Mouse (Mus musculus) cerebellum, adult 2 months (tissue): ENCODE data around the gene Rab25.

Experiments used
- CTCF ChIP-seq: fragments of 200-500 bp; IDR thresholded peaks from 2 replicates; pipeline ENCODE4 v1.5.1; 2011; ENCODE audit warnings: low read depth, mild to moderate bottlenecking, control low read depth, low read length, moderate library complexity, borderline replicate concordance; ENCODE audit not compliant: insufficient read depth
- POLR2A ChIP-seq: fragments of 200-500 bp; IDR thresholded peaks from 2 replicates; pipeline ENCODE4 v1.6.1; 2011; ENCODE audit warnings: low read length, control low read depth, borderline replicate concordance; ENCODE audit not compliant: insufficient read depth

GRCm38 (mm10) chr3:88569093-88569492 lies 21.0 kb upstream of the Rab25 start:
- TF ChIP-seq CTCF: no peak
- no peak for TF ChIP-seq POLR2A
